Mouse (Mus musculus): ENCODE data around the gene Calca. TPM values are rescaled to one million over a fixed set of nuclear protein-coding genes. Genes with fewer than 3 reads are reported as not detected.
"Not testable (repeated sequence)": the region's sequence is repeated elsewhere in the genome, so short reads cannot be mapped to it uniquely, and the experiment has no call there.

Gene Calca
- polyA plus RNA-seq, 1 experiment from 2014 or later, result 0.31 TPM

- ATAC-seq (ENCODE audit: low FRiP score, low TSS enrichment); H3K27me3 ChIP-seq (ENCODE audit: control insufficient read depth, insufficient read depth, low read length); H3K27ac ChIP-seq (ENCODE audit: low read depth, low read length); H3K4me1 ChIP-seq (ENCODE audit: control insufficient read depth, insufficient read depth, low read length); H3K4me3 ChIP-seq (ENCODE audit: low read length); H3K9ac ChIP-seq (ENCODE audit: low read depth, low read length); H3K36me3 ChIP-seq (ENCODE audit: control insufficient read depth, insufficient read depth, low read length); H3K9me3 ChIP-seq (ENCODE audit: control insufficient read depth, low read length); H3K4me2 ChIP-seq (replicated peaks; ENCODE audit: low read depth, low read length): not testable (repeated sequence)
- WGBS, result 94% methylated on average over 8 of the region's 8 CpGs
Measured at GRCm38 (mm10) chr7:114594391-114594790, 41.8 kb downstream of the Calca start.

GRCm38 (mm10) chr7:114582441-114582840 lies 53.7 kb downstream of the Calca start:
- WGBS, result 39% methylated on average over 2 of the region's 2 CpGs
- Histone ChIP-seq H3K4me3 (ENCODE audit: low read length) (no peak overlapping the region), H3K4me2 (replicated peaks; ENCODE audit: low read depth, low read length) (no peak overlapping the region), H3K27ac (ENCODE audit: low read depth, low read length) (no peak overlapping the region), H3K36me3 (ENCODE audit: control insufficient read depth, insufficient read depth, low read length) (no peaks in the 10 kb centered on the region), H3K27me3 (ENCODE audit: control insufficient read depth, insufficient read depth, low read length) (no peaks in the 10 kb centered on the region), H3K9ac (ENCODE audit: low read depth, low read length) (no peak overlapping the region), H3K9me3 (ENCODE audit: control insufficient read depth, low read length) (no peaks in the 10 kb centered on the region), H3K4me1 (ENCODE audit: control insufficient read depth, insufficient read depth, low read length) (0 out of 2 replicates have a peak, but pooled peaks cover 3% of the 10 kb centered on the region)
- no peak for ATAC-seq (ENCODE audit: low FRiP score, low TSS enrichment)

Other genes starting within 250 kb of the Calca start
- gene Pde3b, start 221.1 kb downstream of the Calca start, polyA plus RNA-seq (2014; fragmentation: Nextera tagmentation; extraction: Ambion mirVana), result 7.6 and 10.4 TPM in 2 replicates
- 1.9 and 2.1 TPM in 2 replicates for gene Cyp2r1, start 73.4 kb downstream of the Calca start, polyA plus RNA-seq (2014; fragmentation: Nextera tagmentation; extraction: Ambion mirVana)
- gene Calcb, start 82.3 kb upstream of the Calca start, polyA plus RNA-seq (2014; fragmentation: Nextera tagmentation; extraction: Ambion mirVana), result not detected in 2 replicates
- 1.6 and 1.7 TPM in 2 replicates for gene Insc, start 107.3 kb upstream of the Calca start, polyA plus RNA-seq (2014; fragmentation: Nextera tagmentation; extraction: Ambion mirVana)

All from kidney, embryonic 14.5 days (tissue).